Mouse (Mus musculus) kidney, postnatal 4 days (tissue): ENCODE data around the gene Styxl1.
A peak's percentile ranks its signal among the peaks of the same experiment; 100 is the strongest.

Source experiments
- DNase-seq, 2 experiments: peaks; one replicate each; pipeline ENCODE4 v3.0.0; 2021; ENCODE audit warnings: mixed read lengths in 2 of 2

Styxl1 gene

GRCm38 (mm10) chr5:135724536-135725322, 53.5 kb downstream of the Styxl1 start:
- DNase-seq: no peak

GRCm38 (mm10) chr5:135723165-135723751, 54.9 kb downstream of the Styxl1 start:
- DNase-seq: no peak

- DNase-seq: no peak
These were observed 56.1 kb downstream of the Styxl1 start for GRCm38 (mm10) chr5:135722121-135722520.

- DNase-seq: no peak
These were observed 57.1 kb downstream of the Styxl1 start for GRCm38 (mm10) chr5:135721076-135721475.

GRCm38 (mm10) chr5:135720121-135720520, 58.1 kb downstream of the Styxl1 start:
- no peak for DNase-seq

GRCm38 (mm10) chr5:135719586-135720120, 58.5 kb downstream of the Styxl1 start:
- DNase-seq: no peak

GRCm38 (mm10) chr5:135715624-135716023, 62.6 kb downstream of the Styxl1 start:
- DNase-seq: peak; percentile 28 to 47

GRCm38 (mm10) chr5:135713441-135714218, 64.6 kb downstream of the Styxl1 start:
- peak; percentile 78 to 85 for DNase-seq

GRCm38 (mm10) chr5:135712803-135713202, 65.4 kb downstream of the Styxl1 start:
- no peak for DNase-seq

- peak; percentile 46 to 70 for DNase-seq
These were observed 66.4 kb downstream of the Styxl1 start for GRCm38 (mm10) chr5:135711582-135712355.

GRCm38 (mm10) chr5:135710599-135711214, 67.5 kb downstream of the Styxl1 start:
- DNase-seq: no peak

- DNase-seq: no peak
These were observed 68.5 kb downstream of the Styxl1 start for GRCm38 (mm10) chr5:135709716-135710115.

GRCm38 (mm10) chr5:135707855-135708254, 70.3 kb downstream of the Styxl1 start:
- DNase-seq: no peak

- no peak for DNase-seq
These were observed 71.1 kb downstream of the Styxl1 start for GRCm38 (mm10) chr5:135707039-135707438.

GRCm38 (mm10) chr5:135705383-135705782, 72.8 kb downstream of the Styxl1 start:
- no peak for DNase-seq

GRCm38 (mm10) chr5:135703431-135703830, 74.8 kb downstream of the Styxl1 start:
- no peak for DNase-seq

GRCm38 (mm10) chr5:135702682-135703192, 75.4 kb downstream of the Styxl1 start:
- DNase-seq: no peak

- DNase-seq: no peak
These were observed 76.0 kb downstream of the Styxl1 start for GRCm38 (mm10) chr5:135702190-135702589.

- DNase-seq: no peak
These were observed 76.6 kb downstream of the Styxl1 start for GRCm38 (mm10) chr5:135701601-135702000.

- DNase-seq: no peak
These were observed 80.5 kb downstream of the Styxl1 start for GRCm38 (mm10) chr5:135697711-135698111.
